Mouse (Mus musculus): Measurements from ENCODE around the gene Adgrg1.

DNA sequence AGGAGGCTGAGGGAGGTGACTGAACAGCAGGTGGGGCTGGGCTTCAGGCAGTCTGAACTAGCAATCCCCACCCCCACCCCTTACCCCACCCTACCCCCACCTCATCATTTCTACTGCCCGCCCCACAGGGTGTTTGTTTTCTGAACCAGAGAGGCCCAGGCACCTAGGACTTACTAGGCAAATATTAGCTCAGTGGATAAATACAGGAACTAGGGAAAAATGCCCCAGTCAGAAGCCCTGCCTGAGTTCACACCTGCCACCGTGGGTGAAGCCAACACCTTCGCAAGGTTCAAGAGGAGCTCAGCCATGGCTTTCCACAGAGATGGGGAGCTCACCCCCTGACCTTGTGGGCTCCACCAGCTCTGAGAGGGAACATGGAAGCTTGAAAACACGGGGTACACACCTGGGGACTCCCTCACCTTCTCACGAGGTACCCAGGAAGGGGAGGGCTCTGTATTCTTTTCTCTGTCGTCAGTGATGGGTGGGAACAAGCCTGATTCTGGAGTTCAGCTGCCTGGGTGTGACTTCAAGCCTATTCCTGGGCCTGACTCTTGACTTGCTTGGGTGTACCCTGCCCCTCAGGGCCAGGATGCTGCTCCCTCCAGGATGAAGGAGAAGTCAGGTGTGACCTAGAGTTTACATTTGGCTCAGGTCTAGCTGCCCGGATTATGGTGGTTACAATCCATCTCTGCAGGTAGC lies at the start of gene Adgrg1:
- TF ChIP-seq CTCF (IDR thresholded peaks at IDR 0.05; ENCODE audit: borderline replicate concordance, control insufficient read depth, extremely low read depth, insufficient read depth, low read length, poor library complexity) (no peak), POLR2A (IDR thresholded peaks at IDR 0.05; ENCODE audit: control insufficient read depth, extremely low read depth, insufficient read depth, low read length, poor library complexity) (no peak)

Measured in thymus, adult 2 months (tissue).